Mouse (Mus musculus): Measurements from ENCODE around the gene Fam234a. TPM values are rescaled to one million over a fixed set of nuclear protein-coding genes. Genes with fewer than 3 reads are reported as not detected.
"Not testable (repeated sequence)": the region's sequence is repeated elsewhere in the genome, so short reads cannot be mapped to it uniquely, and the experiment has no call there.

Fam234a gene
- polyA plus RNA-seq (2015; fragmentation: Nextera tagmentation; extraction: Ambion mirVana) = 60.6 and 64.2 TPM in 2 replicates

- ATAC-seq (ENCODE audit: insufficient number of reproducible peaks, low FRiP score, low TSS enrichment, low read depth) = peak; percentile 98
- Histone ChIP-seq H3K4me2 (peak within 1 kb of the TSS; percentile 74), H3K9me3 (no peaks in the 10 kb centered on the region), H3K9ac (peak within 1 kb of the TSS; percentile 74), H3K4me1 (peaks cover 12% of the 10 kb centered on the region), H3K27me3 (no peaks in the 10 kb centered on the region), H3K36me3 (no peaks in the 10 kb centered on the region), H3K27ac (peak within 1 kb of the TSS; percentile 83), H3K4me3 (peak within 1 kb of the TSS; percentile 79)
- WGBS = 8% methylated on average over 27 of the region's 33 CpGs
Measured at GRCm38 (mm10) chr17:26244101-26244841, at the start of gene Fam234a. TSS of gene Fam234a (minus strand) at chr17:26244242.

GRCm38 (mm10) chr17:26289475-26289874, 45.4 kb upstream of the Fam234a start:
- 0 out of 2 replicates have a peak, but pooled peaks cover 6% of the 10 kb centered on the region for H3K9me3 ChIP-seq
- no peak overlapping the region for H3K4me2 ChIP-seq
- H3K4me3 ChIP-seq = no peak overlapping the region
- peaks cover 67% of the 10 kb centered on the region for H3K36me3 ChIP-seq
- H3K9ac ChIP-seq = no peak overlapping the region
- no peak overlapping the region for H3K27ac ChIP-seq
- no peak for ATAC-seq (ENCODE audit: insufficient number of reproducible peaks, low FRiP score, low TSS enrichment, low read depth)
- no peaks in the 10 kb centered on the region for H3K27me3 ChIP-seq
- 78% methylated on average over 4 of the region's 4 CpGs for WGBS
- no peaks in the 10 kb centered on the region for H3K4me1 ChIP-seq

- 84% methylated on average over 8 of the region's 8 CpGs for WGBS
- Histone ChIP-seq H3K9me3 (no peaks in the 10 kb centered on the region), H3K36me3 (peaks cover 96% of the 10 kb centered on the region), H3K4me3 (no peak overlapping the region), H3K27me3 (no peaks in the 10 kb centered on the region), H3K4me1 (no peaks in the 10 kb centered on the region), H3K9ac (no peak overlapping the region), H3K27ac (no peak overlapping the region), H3K4me2 (no peak overlapping the region)
- ATAC-seq (ENCODE audit: insufficient number of reproducible peaks, low FRiP score, low TSS enrichment, low read depth) = no peak
Measured at GRCm38 (mm10) chr17:26286199-26286955, 42.3 kb upstream of the Fam234a start.

- no peaks in the 10 kb centered on the region for H3K9me3 ChIP-seq
- 97% methylated on average over 4 of the region's 4 CpGs for WGBS
- H3K36me3 ChIP-seq = peaks cover 77% of the 10 kb centered on the region
- H3K4me2 ChIP-seq = no peak overlapping the region
- no peaks in the 10 kb centered on the region for H3K27me3 ChIP-seq
- H3K9ac ChIP-seq = no peak overlapping the region
- no peak overlapping the region for H3K27ac ChIP-seq
- ATAC-seq (ENCODE audit: insufficient number of reproducible peaks, low FRiP score, low TSS enrichment, low read depth) = no peak
- no peak overlapping the region for H3K4me3 ChIP-seq
- no peaks in the 10 kb centered on the region for H3K4me1 ChIP-seq
Measured at GRCm38 (mm10) chr17:26276711-26277110, 32.7 kb upstream of the Fam234a start.

- 87% methylated on average over 13 of the region's 13 CpGs for WGBS
- peaks cover 77% of the 10 kb centered on the region for H3K36me3 ChIP-seq
- no peak for ATAC-seq (ENCODE audit: insufficient number of reproducible peaks, low FRiP score, low TSS enrichment, low read depth)
Measured at GRCm38 (mm10) chr17:26275933-26276332, 31.9 kb upstream of the Fam234a start.

GRCm38 (mm10) chr17:26272586-26272985, 28.5 kb upstream of the Fam234a start:
- Histone ChIP-seq H3K4me1 (no peaks in the 10 kb centered on the region), H3K4me3 (no peak overlapping the region)
- WGBS = 80% methylated on average over 3 of the region's 3 CpGs

More at GRCm38 (mm10) chr17:26275933-26276332, 31.9 kb upstream of the Fam234a start:
- H3K9me3 ChIP-seq = no peaks in the 10 kb centered on the region
- no peak overlapping the region for H3K27ac ChIP-seq
- H3K9ac ChIP-seq = no peak overlapping the region
- no peaks in the 10 kb centered on the region for H3K27me3 ChIP-seq
- no peak overlapping the region for H3K4me3 ChIP-seq
- no peak overlapping the region for H3K4me2 ChIP-seq
- no peaks in the 10 kb centered on the region for H3K4me1 ChIP-seq

GRCm38 (mm10) chr17:26269577-26269976, 25.5 kb upstream of the Fam234a start:
- H3K27me3 ChIP-seq; H3K4me1 ChIP-seq; H3K4me3 ChIP-seq; H3K9me3 ChIP-seq; ATAC-seq (ENCODE audit: insufficient number of reproducible peaks, low FRiP score, low TSS enrichment, low read depth); H3K4me2 ChIP-seq; H3K27ac ChIP-seq; H3K9ac ChIP-seq: not testable (repeated sequence)
- 94% methylated on average over 10 of the region's 10 CpGs for WGBS
- peaks cover 71% of the 10 kb centered on the region for H3K36me3 ChIP-seq

More at GRCm38 (mm10) chr17:26272586-26272985, 28.5 kb upstream of the Fam234a start:
- H3K27ac ChIP-seq = no peak overlapping the region
- H3K9ac ChIP-seq = no peak overlapping the region
- no peaks in the 10 kb centered on the region for H3K9me3 ChIP-seq
- no peak overlapping the region for H3K4me2 ChIP-seq
- peaks cover 72% of the 10 kb centered on the region for H3K36me3 ChIP-seq
- no peak for ATAC-seq (ENCODE audit: insufficient number of reproducible peaks, low FRiP score, low TSS enrichment, low read depth)
- no peaks in the 10 kb centered on the region for H3K27me3 ChIP-seq

- WGBS = 78% methylated on average over 1 of the region's 1 CpGs
- Histone ChIP-seq H3K27ac (no peak overlapping the region), H3K27me3 (no peaks in the 10 kb centered on the region), H3K9me3 (no peaks in the 10 kb centered on the region), H3K4me3 (no peak overlapping the region), H3K36me3 (peaks cover 76% of the 10 kb centered on the region), H3K4me1 (no peaks in the 10 kb centered on the region), H3K4me2 (no peak overlapping the region), H3K9ac (no peak overlapping the region)
- ATAC-seq (ENCODE audit: insufficient number of reproducible peaks, low FRiP score, low TSS enrichment, low read depth) = no peak
Measured at GRCm38 (mm10) chr17:26268851-26269250, 24.8 kb upstream of the Fam234a start.

- no peaks in the 10 kb centered on the region for H3K27me3 ChIP-seq
- 93% methylated on average over 3 of the region's 3 CpGs for WGBS
- H3K27ac ChIP-seq = no peak overlapping the region
- no peak overlapping the region for H3K4me2 ChIP-seq
- no peak overlapping the region for H3K9ac ChIP-seq
- H3K4me3 ChIP-seq = no peak overlapping the region
- no peaks in the 10 kb centered on the region for H3K9me3 ChIP-seq
- no peaks in the 10 kb centered on the region for H3K4me1 ChIP-seq
- peaks cover 77% of the 10 kb centered on the region for H3K36me3 ChIP-seq
- ATAC-seq (ENCODE audit: insufficient number of reproducible peaks, low FRiP score, low TSS enrichment, low read depth) = no peak
Measured at GRCm38 (mm10) chr17:26262384-26262783, 18.3 kb upstream of the Fam234a start.

GRCm38 (mm10) chr17:26261826-26262225, 17.8 kb upstream of the Fam234a start:
- no peak overlapping the region for H3K4me2 ChIP-seq
- H3K4me1 ChIP-seq = no peaks in the 10 kb centered on the region
- H3K36me3 ChIP-seq = peaks cover 77% of the 10 kb centered on the region
- no peak overlapping the region for H3K4me3 ChIP-seq
- no peaks in the 10 kb centered on the region for H3K9me3 ChIP-seq
- ATAC-seq (ENCODE audit: insufficient number of reproducible peaks, low FRiP score, low TSS enrichment, low read depth) = no peak
- no peak overlapping the region for H3K27ac ChIP-seq
- no peak overlapping the region for H3K9ac ChIP-seq
- no peaks in the 10 kb centered on the region for H3K27me3 ChIP-seq
- WGBS = 79% methylated on average over 4 of the region's 4 CpGs

GRCm38 (mm10) chr17:26255313-26255712, 11.3 kb upstream of the Fam234a start:
- Histone ChIP-seq H3K9ac (no peak overlapping the region), H3K27me3 (no peaks in the 10 kb centered on the region), H3K9me3 (no peaks in the 10 kb centered on the region), H3K4me3 (no peak overlapping the region), H3K4me2 (no peak overlapping the region), H3K4me1 (peaks cover 9% of the 10 kb centered on the region), H3K36me3 (peaks cover 35% of the 10 kb centered on the region), H3K27ac (no peak overlapping the region)
- 91% methylated on average over 7 of the region's 7 CpGs for WGBS
- ATAC-seq (ENCODE audit: insufficient number of reproducible peaks, low FRiP score, low TSS enrichment, low read depth) = no peak

GRCm38 (mm10) chr17:26253399-26253798, 9.4 kb upstream of the Fam234a start:
- H3K9ac ChIP-seq = peak overlapping the region; percentile 95
- peaks cover 9% of the 10 kb centered on the region for H3K4me1 ChIP-seq
- H3K27ac ChIP-seq = peak overlapping the region; percentile 99
- H3K27me3 ChIP-seq = no peaks in the 10 kb centered on the region
- H3K36me3 ChIP-seq = peaks cover 19% of the 10 kb centered on the region
- H3K9me3 ChIP-seq = no peaks in the 10 kb centered on the region
- peak overlapping the region; percentile 54 for H3K4me2 ChIP-seq
- ATAC-seq (ENCODE audit: insufficient number of reproducible peaks, low FRiP score, low TSS enrichment, low read depth) = no peak
- peak overlapping the region; percentile 95 for H3K4me3 ChIP-seq
- under 1% methylated on average over 24 of the region's 24 CpGs for WGBS
